Mouse (Mus musculus): ENCODE results near the gene Olfr810.

The Olfr810 gene

GRCm38 (mm10) chr10:129794817-129795216 lies at the start of gene Olfr810:
Olfr810 (minus strand) TSS chr10:129794917.
- DNase-seq (ENCODE audit: low spot score), result no peak

GRCm38 (mm10) chr10:129804296-129804695 lies 9.6 kb upstream of the Olfr810 start, which contains the start of gene Olfr811:
Olfr811 (minus strand) TSS chr10:129804396.
- DNase-seq (ENCODE audit: low spot score), result no peak

GRCm38 (mm10) chr10:129778123-129778522 lies 16.6 kb downstream of the Olfr810 start:
- DNase-seq (ENCODE audit: low spot score), result no peak

DNA sequence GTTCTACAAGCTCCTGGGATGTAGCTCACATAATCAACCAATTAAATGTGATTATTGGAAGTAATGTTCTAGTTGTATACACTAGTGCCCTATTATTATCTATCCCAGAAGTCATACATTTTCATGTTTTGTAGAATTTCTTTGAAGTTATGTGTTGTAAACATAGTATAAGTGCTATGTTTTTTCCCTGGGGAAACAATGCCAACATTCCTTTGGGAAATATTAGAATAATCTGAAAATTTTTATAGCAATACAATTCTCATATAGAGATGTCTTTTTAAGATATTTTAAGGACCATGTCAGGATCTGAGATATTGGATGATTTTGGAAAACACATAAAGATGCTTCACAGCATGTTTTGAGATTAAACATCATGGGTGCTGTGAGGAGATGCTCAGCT lies 20.4 kb downstream of the Olfr810 start, which contains the start of gene Olfr809:
Gene Olfr809 (plus strand): TSS at position 301 of the 400 bp plus-strand sequence.
- no peak for DNase-seq (ENCODE audit: low spot score)

GRCm38 (mm10) chr10:129765182-129765581 lies 29.5 kb downstream of the Olfr810 start, which contains the start of gene Olfr808:
Olfr808 (plus strand) TSS chr10:129765482.
- DNase-seq (ENCODE audit: low spot score), result no peak

GRCm38 (mm10) chr10:129757693-129758092 lies 37.0 kb downstream of the Olfr810 start, which contains the start of gene Olfr807:
Olfr807 (minus strand) TSS chr10:129757793.
- no peak for DNase-seq (ENCODE audit: low spot score)

- no peak for DNase-seq (ENCODE audit: low spot score)
These were observed 52.9 kb downstream of the Olfr810 start, which contains the start of gene Olfr806 for GRCm38 (mm10) chr10:129741821-129742220. Olfr806 (minus strand) TSS chr10:129741921.

Data from lung, postnatal 25 days (tissue).